Mouse (Mus musculus) forebrain, embryonic 15.5 days (tissue): ENCODE measurements around the gene Gad2. TPM values are rescaled to one million over a fixed set of nuclear protein-coding genes. Genes with fewer than 3 reads are reported as not detected.
"Not testable (repeated sequence)": the region's sequence is repeated elsewhere in the genome, so short reads cannot be mapped to it uniquely, and the experiment has no call there.

ENCODE experiments used
- ATAC-seq: fragments of 200-750 bp; cut with Nextera tagmentation; replicated peaks from 2 replicates; pipeline ENCODE4 v1.8.0; 2017; ENCODE audit warnings: mild to moderate bottlenecking, moderate TSS enrichment, moderate library complexity
- H3K27ac ChIP-seq: fragments of 300-500 bp; sonication (generic); replicated peaks from 2 replicates; pipeline ENCODE4 v1.5.1; 2015; ENCODE audit warnings: mild to moderate bottlenecking, inconsistent platforms
- H3K27me3 ChIP-seq: fragments of 300-500 bp; sonication (generic); 2 replicates; pipeline ENCODE4 v1.6.1; 2015; ENCODE audit warnings: inconsistent platforms
- H3K36me3 ChIP-seq: fragments of 300-500 bp; sonication (generic); 2 replicates; pipeline ENCODE4 v1.6.1; 2015; ENCODE audit warnings: mild to moderate bottlenecking, inconsistent platforms
- H3K4me1 ChIP-seq: fragments of 300-500 bp; sonication (generic); 2 replicates; pipeline ENCODE4 v1.6.1; 2015; ENCODE audit warnings: inconsistent platforms
- H3K4me2 ChIP-seq: fragments of 300-500 bp; sonication (generic); replicated peaks from 2 replicates; pipeline ENCODE4 v1.6.1; 2015; ENCODE audit warnings: mild to moderate bottlenecking, inconsistent platforms
- H3K4me3 ChIP-seq: fragments of 300-500 bp; sonication (generic); 2 replicates; pipeline ENCODE4 v1.5.1; 2015; ENCODE audit warnings: mild to moderate bottlenecking, inconsistent platforms
- H3K9ac ChIP-seq: fragments of 300-500 bp; sonication (generic); replicated peaks from 2 replicates; pipeline ENCODE4 v1.6.1; 2015; ENCODE audit warnings: mild to moderate bottlenecking, inconsistent platforms
- H3K9me3 ChIP-seq: fragments of 300-500 bp; sonication (generic); 2 replicates; pipeline ENCODE4 v1.6.1; 2016; ENCODE audit warnings: inconsistent platforms
- WGBS: fragments of 180-500 bp; shearing (Covaris S2); methylation state at CpG from one replicate; pipeline ENCODE4 v1.1.7; 2015; ENCODE audit warnings: mixed read lengths; 5-methylcytosine and 5-hydroxymethylcytosine counted together
- polyA plus RNA-seq: library from polyadenylated mRNA; unstranded; fragments of >200 nt; fragmentation: Nextera tagmentation; extraction: Ambion mirVana; gene quantifications from 2 replicates; pipeline ENCODE4 v1.2.1, GENCODE M21; 2015

Gad2 gene
- polyA plus RNA-seq = 70.0 and 78.2 TPM in 2 replicates

DNA sequence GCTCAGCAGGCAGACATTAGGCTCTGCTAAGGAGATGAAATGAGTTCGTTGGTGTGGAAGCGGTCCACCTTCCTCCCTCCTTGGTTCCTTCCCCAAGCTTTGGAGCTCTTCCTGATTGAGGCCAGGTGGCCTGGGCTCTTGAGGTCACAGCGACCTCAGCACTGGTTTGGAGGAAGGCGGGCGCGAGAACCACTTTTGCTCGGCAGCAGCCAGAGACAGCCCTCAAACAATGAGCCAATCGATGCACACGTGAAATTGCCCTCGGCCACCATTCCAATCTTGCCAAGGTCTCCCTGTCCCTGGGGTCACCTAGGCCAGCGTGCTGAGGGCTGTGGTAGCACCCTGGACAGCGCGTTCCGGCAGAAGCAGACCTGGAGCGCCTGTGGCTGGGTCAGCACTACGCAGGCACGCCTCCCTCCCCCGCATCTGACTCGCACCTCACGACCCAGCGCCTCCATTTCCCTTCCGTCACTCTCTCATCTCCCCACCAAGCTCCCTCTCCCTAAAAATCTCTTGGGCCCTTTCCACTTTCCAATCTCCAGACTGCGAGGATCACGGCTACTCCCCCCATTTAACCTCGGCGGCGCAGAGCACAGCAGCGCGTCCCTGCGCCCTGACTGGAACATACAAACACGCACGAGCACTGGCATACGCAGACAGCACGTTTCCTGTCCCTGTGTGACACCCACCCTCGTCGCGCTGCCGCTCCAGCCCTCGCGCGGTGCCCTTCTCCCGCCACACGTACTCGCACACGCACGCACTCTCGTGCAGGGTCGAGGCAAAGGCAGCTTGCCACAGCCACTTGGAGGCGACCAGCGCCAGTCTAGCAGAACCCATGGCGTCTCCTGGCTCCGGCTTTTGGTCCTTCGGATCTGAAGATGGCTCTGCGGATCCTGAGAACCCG, at the start of gene Gad2:
TSS of gene Gad2 (plus strand) at position 378 of the 904 bp plus-strand sequence.
- H3K9ac ChIP-seq = peak within 1 kb of the TSS; percentile 70
- no peaks in the 10 kb centered on the region for H3K36me3 ChIP-seq
- H3K9me3 ChIP-seq = no peaks in the 10 kb centered on the region
- WGBS = under 1% methylated on average over 55 of the region's 55 CpGs
- H3K4me3 ChIP-seq = peak within 1 kb of the TSS; percentile 56
- ATAC-seq = peak; percentile 72
- peak within 1 kb of the TSS; percentile 82 for H3K4me2 ChIP-seq
- H3K4me1 ChIP-seq = peaks cover 56% of the 10 kb centered on the region
- peaks cover 31% of the 10 kb centered on the region for H3K27me3 ChIP-seq
- peak within 1 kb of the TSS; percentile 98 for H3K27ac ChIP-seq

DNA sequence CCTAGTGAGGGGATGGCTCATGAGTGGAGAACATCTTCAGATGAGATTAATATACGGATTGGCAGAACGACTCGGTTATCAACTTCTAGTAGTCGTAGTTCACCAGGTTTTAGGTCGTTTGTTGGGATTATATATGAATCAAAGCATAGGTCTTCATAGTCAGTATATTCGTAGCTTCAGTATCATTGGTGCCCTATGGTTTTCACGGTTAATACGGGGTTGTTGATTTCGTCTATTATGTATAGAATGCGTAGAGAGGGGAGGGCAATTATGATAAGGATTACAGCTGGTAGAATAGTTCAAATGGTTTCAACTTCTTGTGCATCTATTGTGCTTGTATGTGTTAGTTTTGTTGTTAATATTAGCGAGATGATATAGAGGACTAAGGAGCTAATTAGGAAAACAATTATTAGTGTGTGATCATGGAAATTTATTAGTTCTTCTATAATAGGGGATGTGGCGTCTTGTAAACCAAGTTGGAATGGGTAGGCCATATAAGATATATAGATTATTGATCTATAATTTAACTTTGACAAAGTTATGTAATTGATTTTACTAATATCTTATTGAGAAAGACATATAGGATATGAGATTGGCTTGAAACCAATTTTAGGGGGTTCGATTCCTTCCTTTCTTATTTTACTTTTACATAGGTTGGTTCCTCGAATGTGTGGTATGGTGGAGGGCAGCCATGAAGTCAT, 34.4 kb upstream of the Gad2 start:
- H3K4me3 ChIP-seq, H3K4me1 ChIP-seq, H3K9ac ChIP-seq, H3K27me3 ChIP-seq, H3K36me3 ChIP-seq, H3K27ac ChIP-seq, H3K4me2 ChIP-seq, H3K9me3 ChIP-seq: not testable (repeated sequence)
- 80% methylated on average over 14 of the region's 14 CpGs for WGBS
- ATAC-seq = peak; percentile 86

GRCm38 (mm10) chr2:22588170-22588541, 33.8 kb upstream of the Gad2 start:
- H3K27ac ChIP-seq, H3K36me3 ChIP-seq, H3K9ac ChIP-seq, H3K4me1 ChIP-seq, H3K9me3 ChIP-seq, H3K4me2 ChIP-seq, H3K4me3 ChIP-seq, H3K27me3 ChIP-seq: not testable (repeated sequence)
- peak; percentile 53 for ATAC-seq
- WGBS = 93% methylated on average over 5 of the region's 5 CpGs

- not testable (repeated sequence) for H3K27me3 ChIP-seq, H3K36me3 ChIP-seq, H3K9me3 ChIP-seq, H3K27ac ChIP-seq, H3K4me3 ChIP-seq, H3K4me1 ChIP-seq, H3K4me2 ChIP-seq, H3K9ac ChIP-seq
- peak; percentile 95 for ATAC-seq
- 68% methylated on average over 12 of the region's 12 CpGs for WGBS
These were observed 33.2 kb upstream of the Gad2 start for GRCm38 (mm10) chr2:22588673-22589381.

DNA sequence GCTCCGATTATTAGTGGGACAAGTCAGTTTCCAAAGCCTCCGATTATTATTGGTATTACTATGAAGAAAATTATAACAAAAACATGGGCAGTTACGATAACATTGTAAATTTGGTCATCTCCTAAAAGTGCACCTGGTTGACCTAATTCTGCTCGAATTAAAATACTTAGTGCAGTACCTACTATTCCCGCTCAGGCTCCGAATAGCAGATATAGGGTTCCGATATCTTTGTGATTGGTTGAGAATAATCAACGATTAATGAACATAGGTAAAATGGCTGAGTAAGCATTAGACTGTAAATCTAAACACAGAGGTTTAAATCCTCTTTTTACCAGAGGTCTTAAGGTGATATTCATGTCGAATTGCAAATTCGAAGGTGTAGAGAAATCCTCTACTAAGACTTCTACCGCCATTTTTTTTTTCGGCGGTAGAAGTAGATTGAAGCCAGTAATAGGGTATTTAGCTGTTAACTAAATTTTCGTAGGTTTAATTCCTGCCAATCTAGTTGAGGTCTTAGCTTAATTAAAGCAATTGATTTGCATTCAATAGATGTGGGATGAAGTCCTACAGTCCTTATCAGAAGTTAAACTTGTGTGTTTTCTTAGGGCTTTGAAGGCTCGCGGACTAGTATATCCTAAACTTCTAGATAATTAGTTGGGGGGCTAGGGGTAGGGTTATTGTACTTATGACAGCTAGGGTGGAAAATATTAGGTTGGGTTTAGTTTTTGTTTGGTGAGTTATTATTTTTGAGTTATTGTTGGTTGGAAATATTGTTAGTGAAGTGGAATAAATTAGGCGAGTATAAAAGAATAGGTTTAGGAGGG, 32.4 kb upstream of the Gad2 start:
- not testable (repeated sequence) for H3K9me3 ChIP-seq, H3K27me3 ChIP-seq, H3K9ac ChIP-seq, H3K36me3 ChIP-seq, H3K4me3 ChIP-seq, H3K4me2 ChIP-seq, H3K27ac ChIP-seq, H3K4me1 ChIP-seq
- ATAC-seq = peak; percentile 92
- WGBS = 86% methylated on average over 17 of the region's 17 CpGs

DNA sequence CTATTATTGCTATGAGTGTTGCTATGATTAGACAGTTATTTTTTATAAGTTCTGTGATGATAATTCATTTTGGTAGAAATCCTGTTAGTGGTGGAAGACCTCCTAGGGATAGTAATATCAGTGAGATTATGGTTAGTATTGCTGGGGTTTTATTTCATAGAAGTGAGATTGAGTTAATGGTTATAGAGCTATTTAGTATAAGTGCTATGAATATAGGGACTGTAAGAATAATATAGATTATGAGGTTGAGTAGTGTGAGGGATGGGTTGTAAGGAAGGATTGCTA, 31.9 kb upstream of the Gad2 start:
- Histone ChIP-seq H3K4me3 (no peak overlapping the region), H3K9ac (no peak overlapping the region), H3K4me2 (no peak overlapping the region), H3K27me3 (no peaks in the 10 kb centered on the region), H3K4me1 (no peaks in the 10 kb centered on the region), H3K27ac (no peak overlapping the region), H3K9me3 (no peaks in the 10 kb centered on the region), H3K36me3 (no peaks in the 10 kb centered on the region)
- ATAC-seq = no peak

DNA sequence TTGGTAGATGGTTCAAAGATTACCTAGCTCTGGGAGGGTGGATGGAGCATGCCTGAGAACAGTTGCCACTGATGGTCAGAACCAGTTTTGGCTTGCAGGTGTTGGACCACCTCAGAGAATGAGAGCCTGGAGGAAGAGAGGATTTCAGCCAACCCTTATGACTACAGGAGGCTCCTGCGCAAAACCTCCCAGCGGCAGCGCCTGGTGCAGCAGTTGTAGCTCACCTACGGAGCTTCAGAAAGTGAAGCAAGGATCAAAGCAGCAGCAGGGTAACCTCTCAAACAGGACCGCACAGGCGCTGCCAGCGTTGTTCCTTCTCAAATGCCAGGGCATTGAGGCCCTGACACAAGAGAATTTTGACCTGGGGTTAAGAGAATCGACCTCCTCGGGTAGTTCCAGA, 4.1 kb upstream of the Gad2 start:
- Histone ChIP-seq H3K4me1 (peaks cover 41% of the 10 kb centered on the region), H3K9ac (no peak overlapping the region), H3K36me3 (no peaks in the 10 kb centered on the region), H3K27me3 (peaks cover 9% of the 10 kb centered on the region), H3K4me2 (no peak overlapping the region), H3K27ac (0 out of 2 replicates have a peak overlapping the region, but pooled peaks have one; percentile 34), H3K4me3 (no peak overlapping the region), H3K9me3 (no peaks in the 10 kb centered on the region)
- no peak for ATAC-seq
- 10% methylated on average over 9 of the region's 9 CpGs for WGBS

GRCm38 (mm10) chr2:22619416-22619815, 2.6 kb upstream of the Gad2 start:
- Histone ChIP-seq H3K9me3 (no peaks in the 10 kb centered on the region), H3K9ac (peak overlapping the region; percentile 29), H3K4me2 (peak overlapping the region; percentile 82), H3K4me3 (peak overlapping the region; percentile 19), H3K27me3 (peaks cover 17% of the 10 kb centered on the region), H3K4me1 (peaks cover 53% of the 10 kb centered on the region), H3K36me3 (no peaks in the 10 kb centered on the region), H3K27ac (peak overlapping the region; percentile 98)
- 2% methylated on average over 12 of the region's 12 CpGs for WGBS
- no peak for ATAC-seq

- ATAC-seq = peak; percentile 39; the same call in 1 of the 2 replicates
- Histone ChIP-seq H3K27ac (peak overlapping the region; percentile 98), H3K4me3 (peak overlapping the region; percentile 19; the same call in 1 of the 2 replicates), H3K9ac (0 out of 2 replicates have a peak overlapping the region, but pooled peaks have one; percentile 29), H3K4me2 (peak overlapping the region; percentile 82), H3K27me3 (peaks cover 17% of the 10 kb centered on the region), H3K4me1 (peaks cover 56% of the 10 kb centered on the region), H3K9me3 (no peaks in the 10 kb centered on the region), H3K36me3 (no peaks in the 10 kb centered on the region)
- under 1% methylated on average over 6 of the region's 6 CpGs for WGBS
These were observed 2.0 kb upstream of the Gad2 start for GRCm38 (mm10) chr2:22620030-22620429.

DNA sequence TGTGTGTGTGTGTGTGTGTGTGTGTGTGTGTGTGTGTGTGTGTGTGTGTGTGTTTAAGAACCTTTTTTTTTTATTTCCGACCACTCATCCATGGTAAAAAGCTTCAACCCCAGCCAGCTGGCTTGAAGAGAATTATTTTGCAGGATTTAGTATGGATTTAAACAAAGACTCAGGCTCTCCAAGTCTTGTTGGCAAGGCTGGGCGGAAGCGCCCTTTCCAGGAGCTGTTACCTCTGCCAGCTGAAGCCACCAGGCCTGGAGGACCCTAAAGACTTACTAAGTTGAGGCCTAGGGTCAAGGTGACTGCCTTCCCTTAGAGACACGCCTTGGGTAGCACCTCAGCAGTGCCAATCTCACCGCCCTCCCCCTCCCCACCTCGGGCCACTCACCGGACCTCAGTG, 1.5 kb upstream of the Gad2 start:
- peak overlapping the region; percentile 98 for H3K27ac ChIP-seq
- peak overlapping the region; percentile 56 for H3K4me3 ChIP-seq
- peak overlapping the region; percentile 70 for H3K9ac ChIP-seq
- peak; percentile 21; the same call in 1 of the 2 replicates for ATAC-seq
- H3K4me1 ChIP-seq = peaks cover 56% of the 10 kb centered on the region
- H3K4me2 ChIP-seq = peak overlapping the region; percentile 82
- H3K36me3 ChIP-seq = no peaks in the 10 kb centered on the region
- peaks cover 18% of the 10 kb centered on the region for H3K27me3 ChIP-seq
- WGBS = 5% methylated on average over 7 of the region's 7 CpGs
- no peaks in the 10 kb centered on the region for H3K9me3 ChIP-seq

DNA sequence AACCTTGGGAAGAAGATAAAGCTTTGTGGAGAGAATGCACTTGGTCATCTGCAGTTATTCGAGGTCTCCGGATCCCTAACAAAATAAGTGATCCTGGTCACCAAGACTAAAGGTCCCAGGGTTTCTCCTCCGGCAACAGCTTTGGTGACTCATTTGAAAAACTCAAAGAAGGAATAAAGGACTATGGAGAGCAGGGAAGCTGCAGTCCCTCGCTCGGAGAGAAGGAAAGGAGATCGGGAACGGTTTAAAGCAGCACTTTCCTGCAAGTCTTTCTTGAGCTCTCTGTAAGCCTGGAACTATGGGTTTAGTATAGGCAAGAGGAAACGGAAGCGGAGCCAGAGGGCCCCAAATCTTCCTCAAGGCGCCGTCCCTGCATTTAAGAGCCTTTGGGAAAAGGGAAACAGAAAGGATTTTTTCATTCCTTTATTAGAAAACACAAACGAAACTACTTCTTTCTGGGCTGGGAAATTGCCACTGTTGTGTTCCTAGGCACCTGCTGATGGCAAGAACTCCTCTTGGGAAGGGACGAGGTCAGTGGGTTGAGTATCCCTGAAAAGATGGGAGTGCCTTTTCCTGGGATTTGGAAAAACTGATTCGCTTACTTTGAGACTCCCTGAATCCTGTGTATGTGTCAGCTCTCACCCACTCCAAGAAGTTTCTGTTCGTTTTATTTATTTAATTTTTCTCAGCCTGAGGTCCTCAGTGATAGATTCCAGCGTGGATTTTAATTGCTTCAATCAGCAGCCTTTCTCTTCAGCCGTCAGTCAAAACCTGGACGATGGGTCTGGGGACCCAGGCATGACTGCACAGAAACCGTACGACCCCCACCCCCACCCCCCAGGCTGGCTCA, 802 bp upstream of the Gad2 start:
- Histone ChIP-seq H3K27ac (peak overlapping the region; percentile 98), H3K27me3 (peaks cover 25% of the 10 kb centered on the region), H3K4me1 (peaks cover 56% of the 10 kb centered on the region), H3K36me3 (no peaks in the 10 kb centered on the region), H3K9me3 (no peaks in the 10 kb centered on the region), H3K4me3 (peak overlapping the region; percentile 56), H3K4me2 (peak overlapping the region; percentile 82), H3K9ac (peak overlapping the region; percentile 70)
- peak; percentile 42; the same call in 1 of the 2 replicates for ATAC-seq
- 5% methylated on average over 20 of the region's 20 CpGs for WGBS
